9 mouse cellular contexts compared by ENCODE assay signal in genomic region chr8:120547562-120547961, GRCm38 (mm10). TPM values are rescaled to one million over a fixed set of nuclear protein-coding genes. Genes with fewer than 3 reads are reported as not detected.
DNase-seq lines count a peak whose midpoint lies in the region; ATAC-seq and TF ChIP-seq lines count a peak whose summit lies in the region.
"Had no signal": no experiment of that assay in that cellular context is flagged by ENCODE, and none has a peak within 500 bp of the region (broad histone marks: within the 10 kb centered on the region; RNA-seq: fewer than 3 reads in every experiment).

No protein-coding gene starts in this region.

- intact Hi-C loops in gastrocnemius, adult 2 months (cut with DNase I) = no loop called here
- intact Hi-C loops in gastrocnemius, postnatal 36 days (cut with DNase I) = no loop called here

- peaks cover 98% of the 10 kb centered on the region for H3K36me3 ChIP-seq in megakaryocyte, embryonic 14.5 days (replicated peaks; ENCODE audit: low read length)
- no peaks in the 10 kb centered on the region for H3K36me3 ChIP-seq in limb, embryonic 13.5 days
- H3K36me3 ChIP-seq in midbrain, embryonic 16.5 days (ENCODE audit: control insufficient read depth, insufficient read depth, low read length) = no peaks in the 10 kb centered on the region

- no peak for TF ChIP-seq CTCF in gastrocnemius, adult 2 months (IDR thresholded peaks at IDR 0.05)

- DNase-seq in gastrocnemius, adult 2 months = no peak
- no peak for DNase-seq in gastrocnemius, postnatal 36 days
- DNase-seq in urinary bladder, postnatal 10 days (ENCODE audit: low spot score) = no peak
- DNase-seq in right cerebral cortex, postnatal 25 days = no peak
- DNase-seq: thymus, postnatal 25 days had no signal

- H3K9me3 ChIP-seq in megakaryocyte, embryonic 14.5 days = no peaks in the 10 kb centered on the region
- no peaks in the 10 kb centered on the region for H3K9me3 ChIP-seq in limb, embryonic 13.5 days
- no peaks in the 10 kb centered on the region for H3K9me3 ChIP-seq in midbrain, embryonic 16.5 days (replicated peaks; ENCODE audit: control insufficient read depth, low read length, poor library complexity, severe bottlenecking)

- no peak overlapping the region for H3K4me2 ChIP-seq in limb, embryonic 13.5 days (replicated peaks)
- H3K4me2 ChIP-seq in midbrain, embryonic 16.5 days (ENCODE audit: low read length) = no peak overlapping the region

- peak overlapping the region; percentile 91 for H3K27ac ChIP-seq in gastrocnemius, adult 2 months
- H3K27ac ChIP-seq in limb, embryonic 13.5 days = no peak overlapping the region
- peak overlapping the region; percentile 25; the same call in 1 of the 2 replicates for H3K27ac ChIP-seq in midbrain, embryonic 16.5 days (ENCODE audit: low read length)

- no peaks in the 10 kb centered on the region for H3K27me3 ChIP-seq in megakaryocyte, embryonic 14.5 days (replicated peaks)
- H3K27me3 ChIP-seq in limb, embryonic 13.5 days = peaks cover 3% of the 10 kb centered on the region; the same call in 1 of the 2 replicates
- H3K27me3 ChIP-seq in midbrain, embryonic 16.5 days (ENCODE audit: control insufficient read depth, insufficient read depth, low read depth, low read length) = no peaks in the 10 kb centered on the region

- H3K4me3 ChIP-seq in gastrocnemius, adult 2 months = no peak overlapping the region
- H3K4me3 ChIP-seq in megakaryocyte, embryonic 14.5 days (replicated peaks) = peak overlapping the region; percentile 71
- no peak overlapping the region for H3K4me3 ChIP-seq in limb, embryonic 13.5 days
- no peak overlapping the region for H3K4me3 ChIP-seq in midbrain, embryonic 16.5 days (ENCODE audit: low read depth, low read length)

- H3K9ac ChIP-seq in limb, embryonic 13.5 days = 0 out of 2 replicates have a peak overlapping the region, but pooled peaks have one; percentile 20
- H3K9ac ChIP-seq in midbrain, embryonic 16.5 days (ENCODE audit: low read depth, low read length) = peak overlapping the region; percentile 39

- 72% methylated on average over 9 of the region's 9 CpGs for WGBS in limb, embryonic 13.5 days
- WGBS in midbrain, embryonic 16.5 days = 83% methylated on average over 9 of the region's 9 CpGs

- no peak for ATAC-seq in megakaryocyte, adult 5-6 weeks (ENCODE audit: poor library complexity, severe bottlenecking)
- ATAC-seq in limb, embryonic 13.5 days (ENCODE audit: low FRiP score, low read depth) = no peak
- no peak for ATAC-seq in midbrain, embryonic 16.5 days

- peaks cover 100% of the 10 kb centered on the region for H3K4me1 ChIP-seq in megakaryocyte, embryonic 14.5 days
- H3K4me1 ChIP-seq in limb, embryonic 13.5 days = peaks cover 93% of the 10 kb centered on the region
- H3K4me1 ChIP-seq in midbrain, embryonic 16.5 days (ENCODE audit: control insufficient read depth, insufficient read depth, low read length) = peaks cover 69% of the 10 kb centered on the region

RNA-seq across cellular contexts. Expression of gene Gins2, which starts 41.5 kb away (rescaled TPM):
- under 1 TPM; 0.36 to 0.67 TPM for total RNA-seq in gastrocnemius, adult 2 months (2021)
- total RNA-seq in gastrocnemius, postnatal 36 days (2021) = under 1 TPM; 0.66 to 0.94 TPM
- 8.3 and 35.4 TPM in 2 replicates for polyA plus RNA-seq in megakaryocyte, embryonic 14.5 days (2012; ENCODE audit: insufficient read depth, low replicate concordance)
- 28.3 and 31.8 TPM in 2 replicates for total RNA-seq in megakaryocyte, adult 5-6 weeks (2015)
- 23.2 and 28.9 TPM in 2 replicates for total RNA-seq in megakaryocyte, adult 5-6 weeks (2017)
- polyA plus RNA-seq in limb, embryonic 13.5 days (2015; fragmentation: Nextera tagmentation; extraction: Ambion mirVana) = 104 and 108 TPM in 2 replicates
- 10.7 and 13.3 TPM in 2 replicates for polyA plus RNA-seq in midbrain, embryonic 16.5 days (2015; fragmentation: Nextera tagmentation; extraction: Ambion mirVana)

Comparison
In these comparisons a context has a peak if more than half of its experiments do, and no peak if none do; other contexts are left out.
1. RNA of gene Gins2, which starts 41.5 kb away (total RNA-seq): 23.2 to 31.8 TPM in megakaryocyte, adult 5-6 weeks; 0.66 to 0.94 TPM in gastrocnemius, postnatal 36 days and 0.36 to 0.67 TPM in gastrocnemius, adult 2 months; every median in the first group is over 10 times any median in the second.